Mouse (Mus musculus) brain, embryonic 18.5 days (tissue): Measurements from ENCODE around the gene Cbr2.

Experiments used
- DNase-seq: peaks from one replicate; pipeline ENCODE4 v3.0.0-alpha.2; 2012; ENCODE audit warnings: low read depth, low spot score

Cbr2 gene

DNA sequence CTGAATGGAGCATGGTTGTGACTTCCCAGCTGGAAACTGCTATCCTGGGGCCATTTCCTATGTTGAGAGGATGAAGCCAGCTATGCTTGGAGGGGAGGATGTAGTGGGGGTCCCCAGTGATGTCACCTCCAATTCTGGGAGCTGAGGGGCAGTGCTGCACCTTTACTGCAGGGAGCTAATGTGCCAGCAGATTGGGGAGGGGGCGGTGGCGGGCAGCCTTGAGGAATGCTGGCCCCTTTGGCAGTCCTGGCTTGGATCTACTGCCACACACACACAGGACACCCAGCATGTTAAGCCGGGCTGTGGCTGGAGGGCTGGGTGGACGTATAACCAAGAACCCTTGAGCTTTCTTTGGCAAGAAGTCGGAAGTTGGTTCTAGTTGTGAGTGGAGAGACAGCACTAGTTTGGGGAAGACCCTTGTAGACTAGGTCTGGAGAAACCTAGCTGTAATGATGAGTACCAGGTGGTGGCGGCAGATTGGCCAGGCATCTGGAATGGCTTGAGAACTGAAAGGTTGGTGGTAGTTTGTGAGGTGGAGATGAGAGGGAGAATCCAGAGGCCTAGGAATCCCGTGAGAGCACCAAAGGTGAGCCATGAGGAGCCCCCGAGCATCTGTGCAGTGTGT, 19.8 kb downstream of the Cbr2 start:
- DNase-seq = no peak

DNA sequence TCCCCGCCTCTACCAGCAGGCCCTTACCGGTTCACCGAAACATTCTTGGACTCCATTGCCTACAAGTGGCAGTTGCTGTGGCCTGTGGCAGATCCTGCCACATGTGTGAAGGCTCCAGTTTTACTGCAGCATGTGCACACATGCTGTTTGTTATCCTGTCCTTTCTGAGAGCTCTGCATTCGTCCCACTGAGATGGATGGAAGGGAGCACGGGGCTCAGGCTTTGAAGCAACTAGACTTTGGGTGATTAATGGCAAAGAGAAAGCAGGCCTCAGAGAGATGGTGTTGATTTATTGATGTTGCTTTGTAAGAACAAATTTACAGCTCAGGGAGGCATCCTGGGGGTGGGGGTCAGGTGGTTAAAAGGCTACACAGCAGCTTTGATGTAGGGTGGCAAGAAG, 21.2 kb downstream of the Cbr2 start:
- no peak for DNase-seq

DNA sequence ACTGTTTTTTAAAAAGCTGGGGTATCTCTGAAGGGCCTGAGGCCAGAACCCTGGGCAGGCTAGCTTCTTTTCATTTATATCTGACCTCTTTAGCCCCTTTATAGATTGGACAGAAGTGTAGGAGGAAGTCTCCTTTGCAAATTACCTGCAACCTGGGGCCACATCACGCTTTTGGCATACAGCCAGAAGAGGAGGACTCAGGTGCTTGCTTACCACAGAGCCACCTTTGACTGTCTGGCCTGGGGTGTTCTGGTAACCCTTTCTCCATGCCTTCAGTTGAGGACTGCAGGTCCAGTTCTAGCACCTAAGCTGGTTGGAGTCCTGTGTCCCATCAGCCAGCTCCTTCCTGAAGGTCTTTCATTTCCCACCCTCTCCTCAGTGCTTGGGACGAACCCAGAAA, 22.4 kb downstream of the Cbr2 start:
- DNase-seq = no peak

DNA sequence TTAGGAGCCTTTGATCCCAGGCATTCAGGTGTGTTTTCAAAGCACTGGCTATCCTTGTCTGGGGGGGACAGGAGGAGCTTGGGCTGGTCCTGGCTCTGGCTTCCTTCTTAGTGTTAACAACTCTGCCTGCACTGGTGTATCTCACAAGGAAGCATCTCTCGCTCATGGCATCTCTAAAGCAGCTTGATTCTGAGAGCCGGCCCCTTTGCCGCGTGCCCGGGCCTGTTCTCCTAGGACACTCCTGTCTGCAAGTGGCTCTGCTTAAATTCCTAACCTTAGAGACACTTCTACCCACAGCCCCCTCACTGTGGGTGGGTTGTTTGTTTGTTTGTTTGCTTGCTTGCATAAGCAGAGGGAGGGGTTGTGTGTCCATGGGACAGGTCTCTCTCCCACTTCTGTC, 23.9 kb downstream of the Cbr2 start:
- DNase-seq = no peak

DNA sequence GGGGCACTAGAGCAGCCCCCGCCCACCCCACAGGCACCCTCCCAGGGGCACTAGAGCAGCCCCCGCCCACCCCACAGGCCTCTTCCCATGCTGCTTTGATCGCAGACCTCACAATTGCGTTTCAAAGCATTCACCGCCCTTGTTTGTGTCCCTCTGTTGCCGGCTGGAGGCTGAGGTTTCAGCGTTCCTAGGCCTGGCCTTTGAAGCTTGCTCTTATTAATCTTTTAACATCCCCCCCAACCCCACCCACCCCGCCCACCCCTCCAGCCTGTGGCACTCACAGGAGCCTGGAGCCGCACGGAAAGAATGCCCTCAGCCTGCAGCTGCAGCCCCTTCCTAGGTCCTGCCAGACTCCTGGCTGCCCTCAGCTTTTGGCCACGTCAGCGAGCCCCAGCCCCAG, 24.7 kb downstream of the Cbr2 start:
- no peak for DNase-seq

DNA sequence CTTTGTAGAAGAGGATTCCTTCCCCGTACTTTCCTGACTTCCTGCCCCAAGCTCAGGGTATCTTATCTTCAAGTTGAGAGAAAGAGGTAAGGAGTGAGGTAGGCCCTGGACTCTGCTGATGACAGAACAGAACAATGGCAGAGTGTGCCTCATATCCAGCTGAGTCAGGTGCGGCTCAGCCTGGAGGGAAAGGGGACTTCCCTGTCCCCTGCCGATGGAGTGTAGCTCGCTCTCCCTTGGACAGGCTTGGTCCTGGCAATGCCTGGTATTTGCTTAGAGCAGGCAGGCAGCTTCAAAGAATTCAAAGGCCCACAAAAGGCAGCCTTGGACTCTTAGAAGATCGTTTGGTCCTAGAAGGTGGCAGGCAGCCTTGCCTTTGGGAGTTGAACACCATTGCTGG, 25.8 kb downstream of the Cbr2 start:
- DNase-seq = no peak

DNA sequence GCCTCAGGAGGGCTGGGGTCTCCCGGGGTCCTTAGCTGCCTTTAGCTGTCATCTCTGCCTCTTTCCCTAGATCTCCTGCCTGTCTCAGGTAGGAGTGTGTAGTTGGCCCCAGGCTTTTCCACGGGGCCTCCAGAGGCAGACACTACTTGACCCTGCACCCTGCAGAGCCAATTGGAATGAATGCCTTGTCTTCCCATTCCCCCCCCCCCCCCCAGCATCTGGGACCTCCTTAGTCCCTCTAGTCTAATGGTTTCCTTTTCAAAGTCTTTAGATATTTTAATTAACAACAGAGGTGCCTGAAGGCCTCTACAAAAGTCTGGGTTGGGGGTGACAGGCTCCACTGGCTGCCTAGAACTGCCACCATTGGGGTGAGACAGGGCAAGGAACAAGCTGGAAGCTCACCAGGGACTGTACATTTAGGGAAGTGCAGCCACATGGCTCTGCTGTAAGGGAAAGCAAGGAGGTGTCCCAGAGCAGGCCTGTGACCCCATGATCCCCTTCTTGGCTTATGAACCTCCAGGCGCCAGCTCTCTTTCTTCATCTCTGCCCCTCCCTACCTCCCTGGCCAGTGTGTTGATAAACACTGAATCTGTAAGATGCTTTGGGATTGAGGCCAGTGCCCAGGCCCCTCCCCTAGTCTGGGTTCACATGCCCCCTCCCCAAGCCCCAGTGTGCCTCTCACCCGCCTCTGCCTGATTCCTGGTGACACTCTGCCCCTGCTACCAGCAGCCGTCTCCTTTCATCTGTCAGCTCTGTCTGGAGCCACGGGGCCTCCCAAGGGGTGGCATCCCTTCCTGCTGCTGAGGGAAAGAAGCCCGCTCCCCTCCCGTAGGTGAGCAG, 27.2 kb downstream of the Cbr2 start:
- DNase-seq = no peak

DNA sequence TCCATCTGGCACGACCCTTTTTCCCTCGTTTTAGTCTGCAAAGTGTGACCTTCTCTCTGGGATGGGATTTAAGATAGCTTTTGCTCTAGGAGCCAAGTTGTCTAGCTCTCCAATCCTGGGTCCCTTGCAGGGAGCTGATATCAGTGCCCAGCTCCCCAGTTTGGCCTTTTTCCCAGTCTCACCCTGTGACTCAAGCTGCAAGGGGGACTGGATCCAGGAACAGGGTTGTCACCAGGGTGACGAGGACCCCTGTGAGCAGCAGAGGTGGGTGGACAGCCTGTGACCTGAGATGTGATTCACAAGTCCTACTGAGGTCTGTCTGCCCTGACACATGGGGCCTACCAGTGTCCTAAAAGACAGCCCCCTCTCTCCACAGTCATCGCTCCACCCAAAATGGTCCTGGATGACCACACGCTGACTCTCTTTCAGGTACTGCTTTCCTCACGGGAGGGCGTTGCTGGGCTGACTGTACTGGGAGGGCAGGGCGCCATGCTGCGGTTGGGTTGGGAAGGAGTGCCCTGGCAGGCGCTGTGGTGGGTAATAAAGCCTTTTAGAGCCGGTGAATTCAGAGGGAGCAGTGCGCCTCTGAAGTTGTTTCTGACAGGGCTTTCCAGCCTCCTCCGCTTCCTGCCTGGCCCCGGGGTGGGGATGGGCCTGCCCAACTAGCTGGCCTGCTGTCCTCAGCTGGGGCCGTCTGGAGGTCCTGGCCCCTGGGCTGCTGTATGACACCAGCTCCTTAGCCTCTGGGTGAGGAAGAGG, 28.0 kb downstream of the Cbr2 start:
- DNase-seq = no peak

DNA sequence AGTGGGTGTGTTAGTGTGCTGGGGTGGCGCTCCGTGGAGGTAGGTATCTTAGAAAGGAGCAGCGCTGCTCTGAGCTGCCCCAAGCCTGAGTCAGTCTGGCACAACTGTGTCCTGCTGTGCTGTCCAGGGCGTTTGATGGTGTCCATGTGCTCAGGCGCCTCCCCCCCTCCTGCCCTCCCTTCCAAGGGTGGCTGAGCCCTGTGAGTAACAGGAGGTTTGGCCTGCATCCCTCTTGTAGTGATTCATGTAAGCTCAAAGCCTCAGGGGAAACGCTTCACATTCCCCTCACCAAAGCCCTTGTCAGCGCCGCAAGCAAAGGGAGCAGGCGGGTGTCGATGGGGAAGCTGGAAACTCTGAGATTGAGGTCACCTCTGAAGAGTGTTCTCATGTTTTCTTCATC, 34.2 kb downstream of the Cbr2 start:
- no peak for DNase-seq

DNA sequence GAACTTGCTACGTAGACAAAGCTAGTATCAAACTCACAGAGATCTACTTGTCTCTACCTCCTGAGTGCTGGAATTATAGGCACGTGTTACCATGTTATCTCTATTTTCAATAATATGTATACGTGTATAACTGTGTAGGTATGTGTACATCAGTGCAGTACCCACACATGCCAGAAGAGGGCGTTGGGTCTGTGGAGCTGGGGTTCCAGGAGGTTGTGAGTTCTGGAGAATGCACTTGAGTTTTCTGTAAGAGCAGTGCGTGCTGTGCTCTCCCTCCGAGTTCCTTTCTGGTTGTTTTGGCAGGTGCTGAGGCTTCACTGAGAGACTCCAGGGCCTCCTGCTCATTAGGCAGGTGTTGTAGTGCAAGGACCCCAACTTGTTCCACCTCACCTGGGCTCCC, 35.3 kb downstream of the Cbr2 start:
- no peak for DNase-seq

DNA sequence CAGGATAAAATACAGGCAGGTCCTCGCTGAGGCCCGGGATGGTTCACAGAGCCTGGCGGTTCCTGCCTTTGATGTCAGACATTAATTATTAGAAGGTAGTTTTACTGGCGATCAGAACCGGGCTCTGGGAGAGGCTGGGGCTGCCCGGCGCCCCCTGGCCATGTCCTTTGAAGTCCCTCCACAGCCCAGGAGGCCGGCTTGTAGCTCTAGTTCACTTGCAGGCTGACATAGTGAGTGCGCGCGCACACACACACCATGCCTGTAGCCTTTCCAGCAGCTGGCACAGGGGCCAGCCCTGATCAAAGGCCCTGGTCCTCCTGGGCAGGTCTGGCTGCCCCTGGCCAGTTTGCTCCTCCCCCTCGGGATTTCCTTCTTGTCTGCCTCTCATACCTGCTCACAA, 36.3 kb downstream of the Cbr2 start:
- no peak for DNase-seq

DNA sequence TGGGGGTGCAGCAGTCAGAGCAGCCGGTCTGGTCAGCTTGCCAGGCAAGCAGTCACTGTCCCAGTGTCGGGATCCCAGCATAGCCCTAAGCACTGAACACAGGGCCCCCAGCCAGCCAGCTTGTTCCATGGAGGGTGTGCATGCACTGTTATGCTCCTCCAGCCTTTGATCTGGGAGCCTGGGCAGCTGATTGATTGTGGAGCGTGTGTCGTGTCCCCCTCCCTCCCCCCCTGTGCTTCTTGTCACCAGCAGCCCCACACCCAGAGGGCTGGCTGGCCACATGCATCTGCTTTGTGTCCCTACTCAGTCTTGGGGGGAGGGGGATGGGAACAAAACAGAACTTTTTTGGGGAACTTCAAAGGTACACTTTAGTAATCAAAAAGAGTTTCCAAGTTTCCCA, 36.7 kb downstream of the Cbr2 start:
- DNase-seq = no peak

DNA sequence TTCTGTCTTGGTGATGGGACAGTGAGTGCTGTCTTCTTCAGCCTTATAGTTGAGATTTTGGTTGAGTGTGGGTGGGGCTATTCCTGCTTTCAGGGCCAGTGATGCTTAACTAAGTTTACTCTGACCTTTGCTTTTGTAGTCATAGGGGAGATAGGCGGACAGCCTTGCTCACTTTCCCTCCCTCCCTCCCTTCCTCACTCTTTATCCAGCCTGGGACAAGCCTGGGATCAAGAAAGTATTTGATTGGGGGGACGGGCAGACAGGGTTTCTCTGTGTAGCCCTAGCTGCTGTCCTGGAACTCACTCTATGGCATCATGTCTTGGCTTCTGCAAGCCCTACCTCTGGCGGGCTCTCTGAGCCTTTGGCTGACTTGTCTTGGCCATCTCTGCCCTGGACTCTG, 38.5 kb downstream of the Cbr2 start:
- DNase-seq = no peak

DNA sequence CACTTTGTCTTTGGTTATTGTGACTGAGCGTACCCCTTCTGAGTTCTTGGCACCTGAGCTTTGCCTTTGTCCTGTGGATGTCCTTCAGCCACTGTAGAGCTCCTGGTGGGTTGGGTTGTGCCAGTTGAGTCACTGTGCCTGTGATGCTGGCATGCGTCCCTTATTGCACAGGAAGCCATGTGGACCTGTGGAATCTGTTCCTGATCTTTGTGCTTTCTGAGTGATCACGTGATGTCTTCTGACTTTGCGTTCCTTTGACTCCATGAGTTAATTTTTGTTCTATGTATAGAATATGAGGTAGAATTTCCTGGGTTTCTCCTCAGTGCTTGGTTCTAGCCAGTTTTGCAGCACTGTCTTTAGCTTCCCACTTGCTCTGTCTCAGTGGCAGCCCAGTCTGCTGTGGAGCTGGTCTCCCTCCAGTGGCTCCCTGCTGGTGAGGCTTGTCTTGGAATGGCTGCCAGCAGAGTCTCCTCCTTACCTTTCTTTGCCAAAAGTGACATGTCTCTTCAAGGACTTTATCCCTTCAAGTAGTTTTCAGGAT, 39.4 kb downstream of the Cbr2 start:
- no peak for DNase-seq

DNA sequence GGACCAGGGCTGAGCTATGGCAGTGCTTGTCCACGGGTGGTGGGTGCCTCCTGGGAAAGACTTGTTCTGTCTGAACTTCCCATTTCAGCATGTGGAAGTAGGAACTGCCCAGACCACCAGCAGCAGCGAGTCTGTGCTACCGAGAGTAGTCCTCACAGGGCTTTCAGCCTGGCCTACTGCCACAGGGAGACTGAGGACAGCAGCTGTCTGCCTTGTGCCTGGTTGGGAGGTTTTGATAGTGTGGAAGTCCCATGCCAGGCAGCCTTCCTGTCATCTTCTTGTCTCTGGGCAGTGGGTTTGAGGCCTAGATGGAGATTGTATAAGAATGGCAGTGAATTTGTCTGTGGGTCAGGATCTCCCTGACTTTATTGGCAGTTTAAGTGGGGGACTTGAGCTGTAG, 42.5 kb downstream of the Cbr2 start:
- no peak for DNase-seq

DNA sequence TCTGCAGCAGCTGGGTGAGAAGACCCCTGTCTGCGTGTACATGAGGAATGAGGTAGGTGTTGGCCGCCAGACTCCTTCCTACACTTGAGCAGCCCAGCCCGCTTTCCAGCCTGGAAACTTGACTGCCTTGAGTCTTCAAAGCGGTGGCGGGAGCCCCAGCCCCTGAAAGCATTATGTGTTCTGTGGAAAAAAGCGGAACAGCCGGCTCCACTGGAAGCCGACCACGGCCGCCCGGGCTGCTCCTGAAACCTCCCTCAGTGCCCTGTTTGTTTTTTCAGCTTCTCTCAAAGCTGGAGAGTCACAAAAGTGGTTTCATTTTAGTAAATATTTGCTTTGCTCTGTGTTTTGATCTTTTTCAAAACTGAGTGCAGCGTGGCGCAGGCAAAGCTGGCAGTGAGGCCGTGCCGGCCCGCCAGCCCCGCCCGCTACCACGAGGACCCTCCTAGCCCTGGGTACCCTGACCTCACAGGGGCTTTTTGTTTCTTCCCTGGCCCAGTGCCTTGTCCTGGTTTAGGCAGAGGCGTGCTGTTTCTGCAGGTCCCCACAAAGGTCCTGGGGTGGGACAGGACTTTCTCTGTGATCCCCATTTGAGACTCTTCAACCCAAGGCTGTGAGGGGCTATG, 45.2 kb downstream of the Cbr2 start:
- no peak for DNase-seq

DNA sequence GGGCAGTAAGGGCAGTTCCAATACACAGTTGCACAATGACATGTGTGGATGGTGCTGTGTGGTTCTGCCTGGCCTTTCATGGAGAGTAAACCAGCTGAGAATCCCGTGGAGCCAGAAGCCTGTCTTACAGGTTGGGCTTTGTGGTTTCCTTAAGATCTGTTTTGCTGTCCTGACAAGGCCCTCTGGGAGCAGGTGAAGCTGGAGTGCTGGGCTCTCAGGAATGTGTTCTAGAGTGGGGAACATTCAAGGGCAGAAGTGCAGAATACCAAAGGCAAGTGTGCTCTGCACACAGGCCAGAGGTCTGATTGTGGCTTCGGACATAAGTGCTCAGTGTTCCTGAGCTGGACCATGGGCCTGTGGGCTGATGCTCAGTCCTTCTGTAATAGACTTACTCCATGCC, 47.3 kb downstream of the Cbr2 start:
- DNase-seq = no peak

DNA sequence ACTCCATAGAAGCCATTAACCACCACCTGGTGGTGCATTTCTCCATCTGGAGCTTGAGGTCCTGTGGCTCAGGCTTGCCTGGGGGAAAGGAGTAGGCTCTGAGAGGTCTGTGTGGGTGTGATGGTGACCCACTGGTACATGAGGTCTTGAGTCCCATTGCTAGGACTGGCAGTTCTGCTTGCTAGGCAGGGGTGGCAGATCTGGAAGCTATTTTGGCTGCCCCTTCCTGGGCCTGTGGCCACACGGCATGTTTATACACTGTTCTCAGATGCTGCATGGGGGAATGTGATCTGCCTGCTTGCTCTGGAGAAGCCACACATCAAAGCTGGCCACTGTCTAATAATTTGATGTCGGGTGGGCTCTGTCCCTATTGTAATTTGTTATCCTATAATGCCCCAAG, 47.8 kb downstream of the Cbr2 start:
- no peak for DNase-seq

DNA sequence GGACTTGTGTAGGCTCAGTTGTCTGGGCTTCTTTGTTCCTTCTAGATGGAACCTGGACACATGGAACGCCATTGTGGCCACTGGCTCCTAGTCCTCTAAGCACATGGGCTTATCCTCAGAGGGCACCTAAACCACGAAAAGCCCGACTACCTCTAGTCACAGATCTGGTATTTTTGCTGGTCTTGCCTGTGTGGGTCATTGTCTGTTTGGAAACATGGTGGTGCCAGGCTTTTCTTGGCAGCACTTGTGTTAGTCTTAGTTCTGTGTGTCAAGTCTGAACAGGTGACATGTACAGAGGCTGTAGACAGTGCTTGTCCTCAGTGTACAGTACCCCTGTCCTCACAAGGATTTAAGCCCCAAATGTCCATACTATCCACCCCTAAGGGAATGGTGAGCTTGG, 48.4 kb downstream of the Cbr2 start:
- DNase-seq = no peak

DNA sequence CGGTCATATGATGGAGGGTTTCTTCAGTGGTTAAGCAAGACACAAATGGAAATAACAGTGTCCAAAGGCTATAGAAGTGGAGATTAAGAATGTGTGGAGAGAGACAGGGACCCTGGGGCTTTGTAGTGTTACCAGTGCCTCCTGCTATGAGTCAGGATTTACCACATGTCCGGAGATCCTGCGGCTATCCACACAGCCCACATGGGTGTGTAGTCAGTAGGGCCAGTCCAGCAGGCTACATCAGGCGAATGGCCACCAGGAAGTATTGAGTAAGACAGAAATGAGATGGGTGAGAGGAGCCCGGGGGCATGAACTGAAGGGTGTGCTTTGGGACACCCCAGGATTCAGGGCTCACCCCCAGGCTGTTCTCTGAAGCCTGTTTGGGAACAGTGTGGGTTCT, 49.2 kb downstream of the Cbr2 start:
- no peak for DNase-seq

DNA sequence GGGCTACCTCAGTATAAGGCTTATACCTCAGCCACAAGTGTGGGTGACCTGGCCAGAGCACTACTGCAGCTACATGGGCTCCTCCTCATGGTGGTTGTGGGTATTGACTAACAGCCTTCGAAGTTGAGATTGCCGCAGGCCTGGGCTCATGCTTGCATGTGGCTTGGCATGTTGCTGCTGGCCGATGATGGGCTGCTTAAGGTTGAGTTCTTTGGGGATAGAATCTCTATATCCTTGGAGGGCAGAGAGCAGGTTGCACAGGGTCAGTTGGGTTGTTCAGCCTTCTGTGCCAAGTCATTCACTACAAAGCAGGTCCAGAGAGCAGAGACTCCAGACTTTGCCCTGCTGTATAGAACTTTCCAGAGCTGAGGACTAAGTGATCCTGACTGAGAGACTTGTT, 52.0 kb downstream of the Cbr2 start:
- DNase-seq = no peak
